Mouse (Mus musculus) cortical plate, adult 2 months (tissue): Measurements from ENCODE around the gene Kcnn1.

Experiments
- CTCF ChIP-seq: fragments of 200-500 bp; IDR thresholded peaks from 2 replicates; pipeline ENCODE4 v1.5.1; 2011; ENCODE audit warnings: mild to moderate bottlenecking, control low read depth, low read length; ENCODE audit not compliant: insufficient read depth; ENCODE audit errors: extremely low read depth
- POLR2A ChIP-seq: fragments of 200-500 bp; IDR thresholded peaks from 2 replicates; pipeline ENCODE4 v1.6.1; 2011; ENCODE audit warnings: mild to moderate bottlenecking, low read length, control low read depth; ENCODE audit not compliant: insufficient read depth; ENCODE audit errors: extremely low read depth

DNA sequence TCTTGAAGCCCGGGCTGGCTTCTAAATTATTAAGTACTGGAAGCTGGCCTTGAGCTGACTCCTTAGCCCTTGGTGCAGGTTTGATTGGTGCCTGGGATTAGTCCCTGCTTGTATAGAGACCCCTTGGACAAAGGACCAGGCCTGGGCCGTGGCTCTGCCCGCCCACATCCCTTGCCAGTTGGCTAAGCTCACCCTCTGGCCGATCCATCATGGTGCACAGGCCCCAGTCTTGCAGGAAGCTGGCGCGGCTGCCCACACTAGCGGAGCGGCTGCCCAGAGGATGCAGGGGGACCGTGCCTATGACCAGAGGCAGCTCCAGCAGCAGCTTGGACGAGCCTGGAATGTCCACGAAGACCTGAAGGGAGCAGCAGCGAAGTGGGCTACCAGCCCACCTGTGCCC, 26.4 kb downstream of the Kcnn1 start:
- TF ChIP-seq CTCF = no peak
- no peak for TF ChIP-seq POLR2A
